Mouse (Mus musculus): ENCODE data around the gene Muc1. TPM values are rescaled to one million over a fixed set of nuclear protein-coding genes. Genes with fewer than 3 reads are reported as not detected.

The Muc1 gene
- polyA plus RNA-seq, 1 experiment from 2014 or later: 0.90 TPM

- H3K27ac ChIP-seq (replicated peaks; ENCODE audit: low read depth, low read length): no peak overlapping the region
- peak; percentile 87 for ATAC-seq (replicated peaks; ENCODE audit: insufficient number of reproducible peaks, low FRiP score, low TSS enrichment, low read depth)
These were observed 37.6 kb downstream of the Muc1 start for GRCm38 (mm10) chr3:89266439-89266893.

GRCm38 (mm10) chr3:89268916-89269315 is 40.1 kb downstream of the Muc1 start:
- no peak overlapping the region for H3K27ac ChIP-seq (replicated peaks; ENCODE audit: low read depth, low read length)
- H3K27me3 ChIP-seq (ENCODE audit: control insufficient read depth, insufficient read depth, low read length): no peaks in the 10 kb centered on the region
- H3K36me3 ChIP-seq (replicated peaks; ENCODE audit: control insufficient read depth, insufficient read depth, low read depth, low read length): no peaks in the 10 kb centered on the region
- 55% methylated on average over 8 of the region's 8 CpGs for WGBS
- DNase-seq (ENCODE audit: low spot score) (no peak), ATAC-seq (replicated peaks; ENCODE audit: insufficient number of reproducible peaks, low FRiP score, low TSS enrichment, low read depth) (no peak)
- no peak overlapping the region for H3K4me3 ChIP-seq (ENCODE audit: low read depth, low read length)
- H3K9me3 ChIP-seq (replicated peaks; ENCODE audit: control insufficient read depth, low read length): no peaks in the 10 kb centered on the region
- peak overlapping the region; percentile 1; the same call in 1 of the 2 replicates for H3K9ac ChIP-seq (replicated peaks; ENCODE audit: low read length)
- peaks cover 5% of the 10 kb centered on the region for H3K4me1 ChIP-seq (ENCODE audit: control insufficient read depth, insufficient read depth, low read length)
- no peak overlapping the region for H3K4me2 ChIP-seq (ENCODE audit: low read depth, low read length)

More at GRCm38 (mm10) chr3:89266439-89266893, 37.6 kb downstream of the Muc1 start:
- no peaks in the 10 kb centered on the region for H3K9me3 ChIP-seq (replicated peaks; ENCODE audit: control insufficient read depth, low read length)
- no peaks in the 10 kb centered on the region for H3K27me3 ChIP-seq (ENCODE audit: control insufficient read depth, insufficient read depth, low read length)
- H3K9ac ChIP-seq (replicated peaks; ENCODE audit: low read length): peak overlapping the region; percentile 73
- peak overlapping the region; percentile 55 for H3K4me3 ChIP-seq (ENCODE audit: low read depth, low read length)
- H3K4me1 ChIP-seq (ENCODE audit: control insufficient read depth, insufficient read depth, low read length): peaks cover 5% of the 10 kb centered on the region
- no peaks in the 10 kb centered on the region for H3K36me3 ChIP-seq (replicated peaks; ENCODE audit: control insufficient read depth, insufficient read depth, low read depth, low read length)
- peak; percentile 94 for DNase-seq (ENCODE audit: low spot score)
- H3K4me2 ChIP-seq (ENCODE audit: low read depth, low read length): peak overlapping the region; percentile 79
- under 1% methylated on average over 20 of the region's 20 CpGs for WGBS

GRCm38 (mm10) chr3:89270051-89270755 is 41.3 kb downstream of the Muc1 start, which contains the start of gene Slc50a1:
Gene Slc50a1, minus strand, starts transcription at chr3:89270570.
- DNase-seq (ENCODE audit: low spot score) (peak; percentile 79), ATAC-seq (replicated peaks; ENCODE audit: insufficient number of reproducible peaks, low FRiP score, low TSS enrichment, low read depth) (no peak)
- H3K4me3 ChIP-seq (ENCODE audit: low read depth, low read length): peak within 1 kb of the TSS; percentile 50
- 3% methylated on average over 39 of the region's 39 CpGs for WGBS
- no peaks in the 10 kb centered on the region for H3K27me3 ChIP-seq (ENCODE audit: control insufficient read depth, insufficient read depth, low read length)
- no peaks in the 10 kb centered on the region for H3K9me3 ChIP-seq (replicated peaks; ENCODE audit: control insufficient read depth, low read length)
- H3K27ac ChIP-seq (replicated peaks; ENCODE audit: low read depth, low read length): no peak within 1 kb of the TSS; the same call in 1 of the 2 replicates
- peak within 1 kb of the TSS; percentile 80 for H3K4me2 ChIP-seq (ENCODE audit: low read depth, low read length)
- peaks cover 5% of the 10 kb centered on the region for H3K4me1 ChIP-seq (ENCODE audit: control insufficient read depth, insufficient read depth, low read length)
- no peaks in the 10 kb centered on the region for H3K36me3 ChIP-seq (replicated peaks; ENCODE audit: control insufficient read depth, insufficient read depth, low read depth, low read length)
- H3K9ac ChIP-seq (replicated peaks; ENCODE audit: low read length): peak within 1 kb of the TSS; percentile 79

- ATAC-seq (replicated peaks; ENCODE audit: insufficient number of reproducible peaks, low FRiP score, low TSS enrichment, low read depth) (no peak), DNase-seq (ENCODE audit: low spot score) (no peak)
- H3K9me3 ChIP-seq (replicated peaks; ENCODE audit: control insufficient read depth, low read length): no peaks in the 10 kb centered on the region
- H3K9ac ChIP-seq (replicated peaks; ENCODE audit: low read length): peak overlapping the region; percentile 79; the same call in 1 of the 2 replicates
- no peak overlapping the region for H3K27ac ChIP-seq (replicated peaks; ENCODE audit: low read depth, low read length)
- H3K36me3 ChIP-seq (replicated peaks; ENCODE audit: control insufficient read depth, insufficient read depth, low read depth, low read length): no peaks in the 10 kb centered on the region
- H3K4me2 ChIP-seq (ENCODE audit: low read depth, low read length): peak overlapping the region; percentile 80; the same call in 1 of the 2 replicates
- 70% methylated on average over 6 of the region's 6 CpGs for WGBS
- H3K27me3 ChIP-seq (ENCODE audit: control insufficient read depth, insufficient read depth, low read length): no peaks in the 10 kb centered on the region
- no peak overlapping the region; the same call in 1 of the 2 replicates for H3K4me3 ChIP-seq (ENCODE audit: low read depth, low read length)
- peaks cover 5% of the 10 kb centered on the region for H3K4me1 ChIP-seq (ENCODE audit: control insufficient read depth, insufficient read depth, low read length)
These were observed 42.0 kb downstream of the Muc1 start for GRCm38 (mm10) chr3:89270891-89271290.

- no peaks in the 10 kb centered on the region for H3K36me3 ChIP-seq (replicated peaks; ENCODE audit: control insufficient read depth, insufficient read depth, low read depth, low read length)
- WGBS: 67% methylated on average over 6 of the region's 6 CpGs
These were observed 42.9 kb downstream of the Muc1 start for GRCm38 (mm10) chr3:89271760-89272159.

GRCm38 (mm10) chr3:89276061-89276460 is 47.2 kb downstream of the Muc1 start:
- no peak overlapping the region for H3K4me2 ChIP-seq (ENCODE audit: low read depth, low read length)
- peaks cover 5% of the 10 kb centered on the region for H3K27me3 ChIP-seq (ENCODE audit: control insufficient read depth, insufficient read depth, low read length)

More at GRCm38 (mm10) chr3:89271760-89272159, 42.9 kb downstream of the Muc1 start:
- Histone ChIP-seq H3K27ac (replicated peaks; ENCODE audit: low read depth, low read length) (no peak overlapping the region), H3K4me3 (ENCODE audit: low read depth, low read length) (no peak overlapping the region), H3K27me3 (ENCODE audit: control insufficient read depth, insufficient read depth, low read length) (no peaks in the 10 kb centered on the region), H3K4me1 (ENCODE audit: control insufficient read depth, insufficient read depth, low read length) (peaks cover 5% of the 10 kb centered on the region), H3K9ac (replicated peaks; ENCODE audit: low read length) (no peak overlapping the region), H3K9me3 (replicated peaks; ENCODE audit: control insufficient read depth, low read length) (no peaks in the 10 kb centered on the region), H3K4me2 (ENCODE audit: low read depth, low read length) (no peak overlapping the region)
- ATAC-seq (replicated peaks; ENCODE audit: insufficient number of reproducible peaks, low FRiP score, low TSS enrichment, low read depth) (no peak), DNase-seq (ENCODE audit: low spot score) (no peak)

GRCm38 (mm10) chr3:89277281-89278021 is 48.6 kb downstream of the Muc1 start:
- peaks cover 5% of the 10 kb centered on the region for H3K27me3 ChIP-seq (ENCODE audit: control insufficient read depth, insufficient read depth, low read length)
- no peaks in the 10 kb centered on the region for H3K9me3 ChIP-seq (replicated peaks; ENCODE audit: control insufficient read depth, low read length)
- H3K36me3 ChIP-seq (replicated peaks; ENCODE audit: control insufficient read depth, insufficient read depth, low read depth, low read length): no peaks in the 10 kb centered on the region
- peaks cover 16% of the 10 kb centered on the region for H3K4me1 ChIP-seq (ENCODE audit: control insufficient read depth, insufficient read depth, low read length)
- peak overlapping the region; percentile 53; the same call in 1 of the 2 replicates for H3K27ac ChIP-seq (replicated peaks; ENCODE audit: low read depth, low read length)
- no peak for ATAC-seq (replicated peaks; ENCODE audit: insufficient number of reproducible peaks, low FRiP score, low TSS enrichment, low read depth)
- peak overlapping the region; percentile 43 for H3K4me2 ChIP-seq (ENCODE audit: low read depth, low read length)
- peak overlapping the region; percentile 49 for H3K4me3 ChIP-seq (ENCODE audit: low read depth, low read length)
- 37% methylated on average over 14 of the region's 14 CpGs for WGBS
- no peak for DNase-seq (ENCODE audit: low spot score)
- no peak overlapping the region; the same call in 1 of the 2 replicates for H3K9ac ChIP-seq (replicated peaks; ENCODE audit: low read length)

More at GRCm38 (mm10) chr3:89276061-89276460, 47.2 kb downstream of the Muc1 start:
- Histone ChIP-seq H3K9ac (replicated peaks; ENCODE audit: low read length) (no peak overlapping the region), H3K9me3 (replicated peaks; ENCODE audit: control insufficient read depth, low read length) (no peaks in the 10 kb centered on the region), H3K27ac (replicated peaks; ENCODE audit: low read depth, low read length) (no peak overlapping the region), H3K4me3 (ENCODE audit: low read depth, low read length) (no peak overlapping the region), H3K4me1 (ENCODE audit: control insufficient read depth, insufficient read depth, low read length) (peaks cover 16% of the 10 kb centered on the region), H3K36me3 (replicated peaks; ENCODE audit: control insufficient read depth, insufficient read depth, low read depth, low read length) (no peaks in the 10 kb centered on the region)
- DNase-seq (ENCODE audit: low spot score) (no peak), ATAC-seq (replicated peaks; ENCODE audit: insufficient number of reproducible peaks, low FRiP score, low TSS enrichment, low read depth) (no peak)
- WGBS: 93% methylated on average over 13 of the region's 13 CpGs
